Mouse (Mus musculus) embryo, embryonic 10.5 days (tissue): Measurements from ENCODE around the gene Galr2.

Experiments used
- DNase-seq: peaks from one replicate; pipeline ENCODE4 v3.0.0-alpha.2; 2015; ENCODE audit warnings: low spot score

Galr2 gene

GRCm38 (mm10) chr11:116307019-116307725 is 26.4 kb downstream of the Galr2 start, which contains the start of gene Exoc7:
Gene Exoc7 (minus strand): TSS chr11:116307233.
- no peak for DNase-seq

GRCm38 (mm10) chr11:116307762-116308531 is 27.2 kb downstream of the Galr2 start:
- DNase-seq, result no peak

GRCm38 (mm10) chr11:116309601-116310000 is 28.9 kb downstream of the Galr2 start:
- no peak for DNase-seq

GRCm38 (mm10) chr11:116311169-116311568 is 30.4 kb downstream of the Galr2 start:
- DNase-seq, result no peak

- peak; percentile 40 for DNase-seq
These were observed 31.6 kb downstream of the Galr2 start for GRCm38 (mm10) chr11:116312359-116312758.

- DNase-seq, result peak; percentile 87
These were observed 38.2 kb downstream of the Galr2 start for GRCm38 (mm10) chr11:116318719-116319659.

- DNase-seq, result no peak
These were observed 46.3 kb downstream of the Galr2 start for GRCm38 (mm10) chr11:116326963-116327603.

- no peak for DNase-seq
These were observed 48.8 kb downstream of the Galr2 start for GRCm38 (mm10) chr11:116329314-116330210.

GRCm38 (mm10) chr11:116330211-116330518 is 49.4 kb downstream of the Galr2 start:
- no peak for DNase-seq

- peak; percentile 64 for DNase-seq
These were observed 51.7 kb downstream of the Galr2 start for GRCm38 (mm10) chr11:116332232-116332982.

- no peak for DNase-seq
These were observed 52.2 kb downstream of the Galr2 start for GRCm38 (mm10) chr11:116332983-116333270.
